Mouse (Mus musculus) ovary, postnatal 36 days (tissue): Measurements from ENCODE around the gene Alg5.
A peak's percentile ranks its signal among the peaks of the same experiment; 100 is the strongest.
"Not testable (repeated sequence)": the region's sequence is repeated elsewhere in the genome, so short reads cannot be mapped to it uniquely, and the experiment has no call there.

Source experiments
- DNase-seq: peaks from one replicate; pipeline ENCODE4 v3.0.0; 2022; ENCODE audit warnings: low spot score, mixed read lengths

Alg5 gene

DNA sequence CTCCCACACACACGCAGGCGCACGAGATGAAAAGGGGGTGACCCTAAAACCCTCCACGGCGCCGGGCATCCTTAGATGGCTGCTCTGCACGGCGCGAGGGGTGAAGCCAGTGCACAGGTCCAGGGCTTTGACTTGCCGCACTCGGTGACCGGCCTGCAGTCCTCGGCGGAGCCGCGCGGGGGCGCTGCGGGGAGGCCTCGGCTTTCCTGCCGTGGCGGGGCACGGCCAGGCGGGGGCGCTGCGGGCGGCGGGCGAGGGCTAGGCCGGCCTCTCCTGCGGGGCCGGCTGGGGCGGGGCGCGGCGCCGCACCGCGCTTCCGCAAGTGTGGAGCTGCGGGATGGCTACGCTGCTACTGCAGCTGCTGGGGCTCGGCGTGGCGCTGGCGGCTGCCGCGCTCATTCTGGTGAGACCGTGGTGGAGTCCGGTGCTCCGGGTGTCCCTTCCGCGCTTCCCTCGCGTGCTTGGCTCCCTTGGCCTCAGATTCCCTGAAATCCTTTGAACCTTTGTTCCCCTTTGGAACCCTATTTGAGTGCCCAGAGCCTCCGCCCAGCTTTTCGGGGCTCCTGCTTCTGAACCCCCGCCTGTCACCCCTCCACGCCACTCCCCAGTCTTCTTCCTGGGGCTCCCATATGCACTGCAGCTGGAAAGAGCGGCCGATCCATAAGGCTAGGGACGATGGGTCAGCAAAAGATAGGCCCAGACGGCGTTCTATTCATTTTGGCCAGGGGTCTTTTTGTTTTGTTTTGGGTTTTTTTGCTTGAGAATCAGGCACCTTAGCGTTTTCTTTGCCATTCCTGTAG lies at the start of gene Alg5, which contains the start of gene Exosc8:
Gene Alg5 (plus strand): TSS at position 293 of the 800 bp plus-strand sequence.
Gene Exosc8 (minus strand): TSS at position 147 of the 800 bp plus-strand sequence.
- DNase-seq: peak; percentile 93

GRCm38 (mm10) chr3:54687245-54687644 lies 48.1 kb upstream of the Alg5 start:
- DNase-seq: no peak

DNA sequence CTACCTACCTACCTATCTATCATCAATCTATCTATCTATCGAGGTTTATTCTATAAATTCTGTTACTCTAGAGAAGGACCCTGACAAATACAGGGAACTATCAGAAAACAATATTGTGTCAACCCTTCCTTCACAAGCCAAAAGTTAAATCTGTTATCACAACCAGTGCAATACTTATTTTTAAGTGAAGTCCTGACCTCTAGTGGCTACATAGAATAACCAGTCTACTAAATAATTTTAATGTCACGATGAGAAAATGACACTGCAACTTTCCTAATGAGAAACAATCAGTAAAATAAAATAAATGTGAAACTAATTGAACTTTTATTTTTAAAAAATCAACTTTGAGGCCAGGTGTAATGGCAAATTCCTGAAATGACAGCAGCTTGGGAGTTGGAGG lies 46.2 kb upstream of the Alg5 start:
- DNase-seq: no peak

DNA sequence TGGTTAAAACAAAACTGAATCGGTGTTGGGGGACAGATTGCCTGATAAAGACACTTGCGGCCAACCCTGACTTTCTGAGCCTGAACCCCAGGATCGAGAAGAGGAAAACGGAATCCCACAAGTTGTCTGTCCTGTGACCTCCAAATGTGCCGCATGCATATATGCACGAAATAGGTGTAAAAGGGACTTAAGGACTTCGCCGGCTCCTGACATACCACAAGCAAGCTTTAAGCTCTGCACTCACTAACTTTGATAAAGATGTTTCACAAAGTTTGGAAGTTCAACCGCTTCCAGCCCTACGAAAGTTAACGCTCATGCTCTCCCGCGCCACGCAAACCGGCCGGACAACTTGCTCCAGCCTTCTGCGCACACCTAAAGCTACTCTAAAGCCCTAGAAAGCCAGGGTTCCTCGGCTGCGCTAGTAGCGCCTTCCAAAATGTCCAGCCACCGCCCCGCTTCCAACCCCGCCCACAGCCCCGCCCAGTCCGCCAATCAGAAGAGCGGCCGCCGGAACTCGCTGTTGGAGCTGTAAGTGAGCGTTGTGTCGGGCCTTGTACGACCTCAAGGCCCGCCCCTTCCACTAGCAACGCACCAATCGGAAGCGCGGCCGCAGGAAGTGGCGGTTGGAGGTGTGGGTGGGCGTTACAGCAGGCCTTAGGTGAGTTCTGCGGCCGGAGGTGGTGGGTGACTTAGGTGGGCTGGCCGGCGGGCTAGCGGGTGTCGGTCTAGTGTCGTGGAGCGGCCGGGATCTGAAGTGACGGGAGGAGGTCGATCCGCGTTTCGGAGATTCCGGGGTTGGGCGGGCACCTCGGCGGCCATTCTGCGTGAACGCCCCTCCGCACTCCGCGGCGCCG lies 42.9 kb upstream of the Alg5 start, which contains the start of gene Supt20:
Gene Supt20 (plus strand): TSS at position 606 of the 854 bp plus-strand sequence.
- peak; percentile 90 for DNase-seq

DNA sequence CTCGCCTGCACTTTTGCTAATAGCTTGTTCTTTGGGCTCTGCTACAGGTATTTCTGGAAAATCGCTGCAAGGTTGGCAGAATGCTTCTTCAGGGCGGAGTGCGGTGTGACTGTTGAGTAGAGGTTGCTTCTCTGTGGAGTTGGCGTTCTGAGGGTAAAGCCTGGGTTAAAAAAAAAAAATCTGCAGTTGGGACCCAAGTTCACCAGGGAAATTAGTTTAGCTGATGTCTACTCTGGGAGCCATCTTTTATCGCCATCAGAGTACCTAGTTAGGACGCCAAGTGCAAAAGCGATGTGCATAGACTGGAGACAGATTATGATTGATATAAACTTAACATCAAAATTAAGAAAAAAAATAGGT lies 42.3 kb upstream of the Alg5 start:
- no peak for DNase-seq

GRCm38 (mm10) chr3:54699759-54700301 lies 35.5 kb upstream of the Alg5 start:
- DNase-seq: no peak

- not testable (repeated sequence) for DNase-seq
These were observed 31.2 kb upstream of the Alg5 start for GRCm38 (mm10) chr3:54704106-54704505.

GRCm38 (mm10) chr3:54708972-54709371 lies 26.4 kb upstream of the Alg5 start:
- DNase-seq: no peak

DNA sequence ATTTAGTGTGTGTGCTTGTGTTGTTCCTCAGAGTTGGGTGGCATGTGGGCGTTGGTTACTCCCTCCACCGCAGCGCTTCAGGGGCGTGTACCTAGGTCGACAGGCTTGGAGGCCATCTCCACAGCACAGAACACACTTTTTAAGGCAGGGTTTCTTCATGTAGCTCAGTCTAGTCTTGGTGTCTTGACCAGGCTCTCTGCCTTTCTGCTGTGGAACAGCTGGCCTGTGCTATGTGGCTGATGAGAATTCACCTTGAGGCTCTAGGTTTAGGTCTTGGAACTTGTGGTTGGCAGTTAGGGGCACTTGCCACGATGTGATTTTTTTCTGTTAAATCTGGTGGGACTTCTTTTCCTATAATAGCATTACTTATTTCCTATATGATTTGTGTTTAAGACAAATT lies 21.1 kb upstream of the Alg5 start, which contains the start of gene Gm21958:
Gene Gm21958 (minus strand): TSS at position 101 of the 400 bp plus-strand sequence.
- DNase-seq: no peak

DNA sequence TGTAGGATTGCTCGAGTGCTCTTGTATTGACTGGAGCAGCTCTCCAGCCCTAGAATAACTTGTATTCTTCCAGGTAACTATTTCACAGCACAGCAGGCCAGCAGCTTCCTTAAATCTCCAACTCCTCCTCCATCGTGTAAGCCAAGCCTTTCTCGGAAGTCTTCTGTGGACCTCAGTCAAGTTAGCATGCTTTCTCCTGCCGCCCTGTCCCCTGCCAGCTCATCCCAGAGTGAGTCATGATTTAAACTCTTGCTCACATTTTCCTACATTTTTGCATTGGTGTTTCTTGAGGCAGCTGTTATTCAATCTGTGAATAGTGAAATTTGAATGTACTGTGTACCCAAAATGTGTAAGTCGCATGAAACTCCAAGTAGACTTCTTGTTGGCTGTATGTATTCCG lies 19.9 kb upstream of the Alg5 start:
- DNase-seq: no peak

DNA sequence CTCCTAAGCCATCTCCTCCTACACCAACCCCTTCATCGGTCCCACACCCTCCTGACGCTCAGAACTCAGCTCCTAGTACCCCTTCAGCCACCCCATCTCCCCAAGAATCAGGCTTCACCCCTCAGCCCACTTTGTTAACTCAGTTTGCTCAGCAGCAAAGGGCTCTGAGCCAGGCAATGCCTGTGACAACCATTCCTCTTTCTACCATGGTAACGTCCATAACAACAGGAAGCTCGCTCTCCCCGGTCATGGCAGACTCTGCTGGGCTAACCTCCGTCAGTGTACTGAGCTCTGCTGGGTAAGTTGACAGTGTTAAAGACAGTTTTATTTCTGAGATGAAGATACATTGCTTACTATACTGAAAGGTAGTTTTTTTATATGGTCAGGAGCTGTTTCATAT lies 18.0 kb upstream of the Alg5 start:
- no peak for DNase-seq

- no peak for DNase-seq
These were observed 16.4 kb upstream of the Alg5 start for GRCm38 (mm10) chr3:54718947-54719346.

GRCm38 (mm10) chr3:54723741-54724500 lies 11.4 kb upstream of the Alg5 start:
- no peak for DNase-seq

DNA sequence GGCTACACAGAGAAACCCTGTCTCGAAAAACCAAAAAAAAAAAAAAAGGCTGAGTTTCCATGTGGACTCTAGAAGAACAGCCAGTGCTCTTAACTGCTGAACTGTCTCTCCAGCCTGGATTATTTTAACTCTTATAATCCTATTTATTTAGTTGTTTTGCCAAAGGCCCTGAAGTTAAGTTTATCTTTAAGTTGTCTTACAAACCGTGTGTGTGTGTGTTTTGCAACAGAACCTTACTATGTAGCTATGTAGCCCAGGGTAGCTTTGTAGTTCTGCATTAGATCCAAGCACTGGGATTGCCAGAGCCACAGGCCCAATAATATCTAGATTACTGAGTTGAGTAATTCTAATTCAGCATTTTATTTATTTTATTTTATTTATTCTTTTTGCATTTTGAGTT lies 10.0 kb upstream of the Alg5 start:
- DNase-seq: no peak

DNA sequence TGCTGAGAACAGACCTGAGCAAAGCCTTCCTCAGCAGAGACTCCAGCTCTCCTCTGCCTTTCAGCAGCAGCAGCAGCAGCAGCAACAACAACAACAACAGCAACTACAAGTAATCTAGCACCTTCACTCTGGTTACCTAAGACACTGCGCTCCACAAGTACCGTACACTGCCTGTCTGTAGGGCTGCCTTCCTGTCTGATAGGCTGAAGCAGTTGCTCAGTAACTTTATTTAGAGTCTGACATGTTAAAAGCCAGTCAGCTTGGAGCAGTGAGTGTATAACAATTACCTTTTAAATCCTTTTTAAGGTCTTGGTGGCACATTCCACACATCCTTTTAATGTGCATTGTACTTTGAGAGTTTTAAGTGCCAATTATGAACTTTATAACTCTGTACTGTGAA lies 7.8 kb upstream of the Alg5 start:
- no peak for DNase-seq

- DNase-seq: no peak
These were observed 7.2 kb upstream of the Alg5 start for GRCm38 (mm10) chr3:54728100-54728499.

- no peak for DNase-seq
These were observed 3.7 kb upstream of the Alg5 start for GRCm38 (mm10) chr3:54731626-54732150.

- DNase-seq: no peak
These were observed 3.0 kb upstream of the Alg5 start for GRCm38 (mm10) chr3:54732371-54732770.

- DNase-seq: peak; percentile 91
These were observed 710 bp upstream of the Alg5 start for GRCm38 (mm10) chr3:54734411-54735246.

DNA sequence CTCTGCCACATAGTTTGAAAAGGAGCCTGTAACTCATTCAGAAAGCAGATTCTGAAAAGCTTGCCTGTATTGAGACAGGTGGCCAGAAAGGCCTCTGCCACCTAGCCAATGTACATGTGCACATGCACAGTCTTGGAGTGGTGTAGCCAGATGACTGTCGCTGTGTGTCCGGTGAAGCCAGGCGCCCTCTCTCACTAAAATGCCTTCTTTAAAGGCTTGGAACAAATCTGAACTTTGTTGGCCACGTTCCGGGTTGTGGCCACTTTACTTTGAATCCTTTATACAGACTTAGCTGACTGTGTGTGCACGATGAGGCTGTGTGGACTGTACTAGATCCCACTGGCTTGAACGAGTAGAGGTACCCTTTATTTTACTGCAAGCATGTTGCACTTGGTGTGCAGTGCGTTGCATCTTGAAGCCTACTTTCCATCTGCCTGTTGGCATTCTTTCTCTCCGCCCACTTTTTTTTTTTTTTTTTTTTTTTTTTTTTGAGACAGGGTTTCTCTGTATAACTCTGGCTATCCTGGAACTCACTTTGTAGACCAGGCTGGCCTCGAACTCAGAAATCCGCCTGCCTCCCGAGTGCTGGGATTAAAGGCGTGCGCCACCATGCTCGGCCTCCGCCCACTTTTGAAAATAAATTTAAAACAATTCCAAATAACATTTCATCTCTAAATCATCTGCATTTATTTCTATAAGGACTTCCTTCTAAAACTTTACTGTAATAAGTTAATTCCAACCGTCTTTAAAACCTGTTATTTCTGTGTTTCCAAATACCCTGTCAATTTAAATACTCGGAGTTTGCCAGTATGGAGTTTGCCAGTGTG lies 975 bp downstream of the Alg5 start:
- DNase-seq: peak; percentile 19
